Mouse (Mus musculus): ENCODE data around the gene AI467606.

AI467606 gene

DNA sequence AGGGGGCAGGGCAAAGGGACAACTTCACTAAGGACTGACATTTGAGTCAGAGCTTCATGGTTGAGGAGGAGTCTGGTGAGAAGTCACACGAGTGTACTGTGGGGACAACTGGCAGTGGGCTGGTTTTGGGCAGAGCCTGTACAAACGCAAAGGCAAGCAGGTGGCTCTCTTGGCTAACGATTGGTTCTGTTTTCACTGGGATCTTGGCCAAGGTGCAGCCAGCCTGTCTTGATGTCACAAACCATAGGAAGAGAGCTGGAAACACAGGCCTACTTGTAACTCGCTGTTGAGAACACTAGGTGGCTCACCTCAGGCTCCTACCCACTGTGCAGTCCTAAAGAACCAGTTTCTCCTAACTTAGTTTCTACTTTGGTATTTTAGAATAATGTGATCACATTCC lies 38.5 kb downstream of the AI467606 start:
- DNase-seq: peak; percentile 84

DNA sequence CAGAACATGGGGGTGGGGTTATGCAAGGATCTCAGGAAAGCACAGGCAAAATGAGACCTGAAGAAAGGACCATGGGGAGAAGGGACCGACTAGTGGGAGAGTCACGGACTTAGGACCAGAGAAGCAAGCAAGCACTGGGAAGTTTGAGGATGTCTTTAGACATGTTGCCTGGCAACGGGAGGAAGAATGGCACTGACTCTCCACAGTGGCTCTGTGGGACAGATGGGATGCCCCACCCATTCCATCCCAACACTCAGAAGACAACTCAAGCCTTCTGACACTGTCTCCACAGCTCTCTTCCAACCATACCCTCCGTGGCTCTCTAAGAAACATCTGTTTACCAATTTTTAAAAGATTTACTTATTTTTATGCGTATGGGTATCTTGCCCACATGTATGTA lies 42.0 kb downstream of the AI467606 start:
- DNase-seq: no peak

DNA sequence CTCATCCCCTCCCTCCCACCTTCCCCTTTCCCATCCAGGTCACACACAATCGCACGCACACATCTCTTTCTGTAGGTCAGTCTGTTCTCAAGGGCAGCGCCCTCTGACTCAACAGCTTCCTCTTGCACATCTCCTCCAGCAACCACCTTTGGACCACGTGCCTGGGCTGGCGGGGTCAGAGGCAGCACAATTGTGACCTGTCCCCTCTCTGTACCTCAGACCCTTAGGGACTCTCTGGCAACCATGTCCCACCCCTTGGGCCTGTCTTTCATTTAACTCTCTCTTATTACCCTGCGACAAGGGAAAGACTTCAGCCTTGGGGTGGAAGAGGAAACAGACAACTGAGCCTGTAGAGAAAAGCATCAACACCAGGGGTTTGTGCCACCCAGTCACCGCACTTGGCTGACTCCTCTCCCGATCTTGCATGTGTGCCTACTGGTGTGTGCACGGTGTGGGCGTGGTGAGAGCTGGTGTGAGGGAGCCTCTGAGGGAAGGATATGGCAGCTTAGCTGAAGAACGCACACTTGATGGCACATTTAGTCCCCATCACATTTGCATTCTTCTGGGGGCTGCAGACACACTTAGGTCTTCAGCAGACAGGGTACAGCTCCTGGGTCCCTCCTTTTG lies 43.8 kb downstream of the AI467606 start:
- no peak for DNase-seq

DNA sequence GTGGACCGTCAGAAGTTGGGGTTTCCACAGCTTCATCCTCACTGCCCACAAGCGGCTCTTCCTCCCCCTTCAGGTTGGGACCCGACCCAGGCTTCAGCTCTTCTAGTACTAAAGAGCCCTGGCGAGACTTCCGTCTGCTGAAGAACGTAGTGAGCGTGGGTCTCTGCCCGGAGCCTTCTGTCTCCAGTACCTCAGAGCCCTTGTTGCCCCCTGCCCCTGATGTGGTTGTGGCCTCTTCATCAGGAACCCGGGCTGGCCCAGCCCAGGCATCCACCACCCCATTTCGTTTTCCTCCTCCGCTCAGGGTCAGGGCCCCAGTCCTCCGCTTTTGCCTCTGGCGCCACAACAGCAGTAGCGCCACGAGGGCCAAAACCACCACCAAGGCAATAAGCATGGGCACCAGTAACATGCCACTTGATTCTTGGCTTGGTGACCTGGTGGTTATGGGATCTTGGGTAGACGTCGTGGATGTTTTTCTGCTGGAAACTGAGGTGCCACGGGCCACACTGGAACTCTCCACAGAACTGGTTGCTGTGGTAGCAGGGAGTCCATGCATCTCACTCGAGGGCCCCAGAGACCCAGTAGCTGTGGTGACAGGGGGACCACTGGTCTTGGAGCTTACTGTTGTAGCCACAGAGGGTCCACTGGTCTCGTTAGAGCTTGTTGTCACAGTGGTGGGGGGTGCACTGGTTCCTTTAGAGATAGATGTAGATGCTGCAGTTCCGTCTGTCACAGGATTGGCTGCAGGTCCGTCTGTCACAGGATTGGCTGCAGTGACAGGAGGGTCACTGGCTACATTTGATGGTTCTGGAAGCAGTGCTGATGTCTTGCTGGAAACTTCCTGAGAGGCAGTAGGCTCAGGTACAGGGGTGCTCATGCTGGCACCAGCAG lies 45.3 kb downstream of the AI467606 start:
- DNase-seq: no peak

DNA sequence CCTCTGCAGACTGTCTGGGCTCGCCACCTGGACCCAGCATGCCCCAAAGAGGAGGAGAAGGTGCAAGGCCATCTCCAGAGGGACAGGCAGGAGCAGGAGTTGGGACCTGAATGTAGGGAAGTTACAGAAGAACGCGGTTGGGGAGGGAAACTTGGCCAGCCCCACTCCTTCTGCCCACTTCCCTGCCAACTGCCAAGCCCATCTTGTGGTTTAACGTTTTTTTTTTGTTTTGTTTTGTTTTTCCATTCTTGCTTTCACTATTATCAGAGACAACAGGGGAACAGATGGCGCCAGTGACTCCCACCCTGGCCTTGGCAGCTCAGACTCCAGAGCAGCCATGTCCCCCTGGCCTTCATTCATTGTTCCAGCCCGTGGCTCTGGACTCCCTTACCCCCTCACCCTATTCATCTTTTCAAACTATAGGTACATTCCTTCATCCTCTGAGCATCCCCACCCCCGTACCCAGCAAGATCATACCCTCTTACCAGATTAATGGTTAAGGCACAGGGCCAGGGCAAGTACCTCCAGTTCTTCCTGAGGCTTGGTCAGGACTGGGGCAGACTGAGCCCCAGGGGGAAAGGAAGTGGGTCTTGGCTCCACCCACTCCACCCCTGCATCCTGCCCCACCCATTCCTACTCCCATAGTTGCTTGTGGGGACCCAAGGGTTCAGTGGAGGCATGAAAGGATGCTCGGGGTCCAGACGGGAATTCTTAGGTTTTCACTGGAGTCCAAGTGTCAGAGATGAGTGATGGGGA lies 46.3 kb downstream of the AI467606 start, which contains the start of gene Spn:
Gene Spn (minus strand): TSS at position 562 of the 756 bp plus-strand sequence.
- DNase-seq: no peak

DNA sequence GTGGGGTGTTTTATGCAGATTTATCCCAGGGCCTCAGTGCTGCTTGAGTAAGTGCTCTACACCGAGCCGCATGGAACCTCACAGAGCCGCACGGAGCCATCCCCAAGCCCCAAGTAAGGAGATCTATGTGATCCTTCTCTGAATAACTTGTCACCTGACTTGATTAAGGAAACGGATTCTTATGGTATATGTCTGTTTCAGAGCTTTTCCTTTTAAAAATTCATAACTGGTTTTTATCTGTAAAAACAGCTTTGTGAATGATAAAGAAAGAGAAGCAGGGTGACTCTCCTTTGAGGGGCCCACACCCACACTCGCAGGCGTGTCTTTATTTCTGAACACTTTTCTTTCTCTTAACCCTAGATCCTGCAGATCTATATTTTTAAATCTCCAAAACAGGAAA lies 47.9 kb downstream of the AI467606 start:
- DNase-seq: no peak

DNA sequence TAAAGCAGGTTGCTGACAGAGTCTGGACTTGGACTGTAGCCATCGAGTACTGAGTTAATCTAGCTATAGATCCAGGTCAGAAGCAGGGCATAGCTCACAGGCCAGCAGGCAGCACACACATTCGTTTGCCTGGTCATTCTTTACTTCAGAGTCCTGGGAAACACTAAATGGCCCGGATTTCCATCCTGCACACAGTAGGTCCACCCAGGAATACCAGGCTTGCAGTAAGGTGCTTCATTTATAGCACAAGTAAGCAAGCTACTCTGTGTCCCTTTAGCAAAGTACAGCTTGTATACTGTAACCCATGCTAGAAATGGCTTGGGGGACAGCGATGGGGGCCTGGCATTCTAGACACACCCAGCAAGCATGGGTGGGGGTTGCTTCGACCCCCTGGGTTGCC lies 48.4 kb downstream of the AI467606 start:
- no peak for DNase-seq

DNA sequence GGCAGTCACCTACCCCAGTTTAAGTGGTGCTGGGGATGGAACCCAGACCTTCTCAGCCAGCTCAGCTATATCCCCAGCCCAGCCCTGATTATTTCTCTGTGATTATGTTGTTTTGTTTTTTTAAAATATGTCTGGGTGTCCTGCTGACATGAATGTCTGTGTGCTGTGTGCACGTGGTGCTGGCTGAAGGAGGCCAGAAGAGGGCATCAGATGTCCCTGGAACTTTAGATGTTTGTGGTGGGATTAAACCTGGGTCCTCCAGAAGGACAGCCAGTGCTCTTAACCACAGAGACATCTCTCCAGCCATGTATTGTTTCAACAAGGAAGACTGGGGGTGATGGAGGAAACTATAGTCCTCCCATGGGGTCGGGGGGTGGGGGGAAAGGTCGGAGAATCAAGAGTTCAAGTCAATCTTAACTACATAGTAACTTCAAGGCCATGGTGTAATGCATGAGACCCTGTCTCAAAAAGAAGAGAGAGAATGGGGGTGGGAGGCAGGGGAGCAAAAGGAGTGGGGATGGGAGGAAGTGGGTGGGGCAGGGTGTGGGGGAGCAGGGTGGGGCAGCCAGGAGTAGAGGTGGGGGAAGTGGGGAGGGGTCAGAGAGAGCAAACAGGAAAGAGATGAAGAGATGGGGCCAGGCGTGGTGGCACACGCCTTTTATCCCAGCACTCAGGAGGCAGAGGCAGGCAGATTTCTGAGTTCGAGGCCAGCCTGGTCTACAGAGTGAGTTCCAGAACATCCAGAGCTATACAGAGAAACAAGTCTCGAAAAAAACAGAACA lies 49.7 kb downstream of the AI467606 start:
- no peak for DNase-seq

DNA sequence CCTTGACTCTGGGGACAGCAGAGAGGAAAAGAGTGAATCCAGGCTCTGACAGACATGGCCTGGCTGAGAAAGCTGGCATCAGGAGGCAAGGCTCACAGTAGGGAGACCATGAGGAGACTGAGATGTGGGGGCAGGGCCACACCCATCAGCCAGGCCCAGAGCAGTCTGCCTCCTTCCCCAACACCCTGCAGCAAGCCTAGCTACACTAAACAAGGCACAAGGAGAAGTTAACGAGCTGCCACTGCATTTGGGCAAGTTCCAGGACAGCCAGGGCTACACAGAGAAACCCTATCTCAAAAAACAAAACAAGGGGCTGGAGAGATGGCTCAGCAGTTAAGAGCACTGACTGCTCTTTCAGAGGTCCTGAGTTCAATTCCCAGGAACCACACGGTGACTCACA lies 51.1 kb downstream of the AI467606 start:
- DNase-seq: no peak

DNA sequence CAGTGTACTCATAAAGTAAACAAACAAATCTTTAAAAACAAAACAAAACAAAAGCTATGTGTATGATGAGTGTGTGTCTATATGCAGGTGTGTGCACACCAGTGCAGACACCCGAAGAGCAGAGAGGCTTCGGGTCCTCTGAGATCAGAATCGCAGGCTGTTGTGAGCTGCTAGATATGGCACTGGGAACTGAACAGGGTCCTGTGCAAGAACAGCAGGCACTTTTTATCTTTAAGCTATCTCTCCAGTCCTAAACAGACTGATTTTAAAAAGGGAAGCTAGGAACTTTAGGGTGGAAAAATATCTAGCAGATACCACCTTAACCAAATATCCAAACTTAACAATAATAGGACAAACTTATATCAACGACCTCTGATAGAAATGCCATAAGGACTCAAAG lies 51.5 kb downstream of the AI467606 start:
- no peak for DNase-seq
